Mouse (Mus musculus) liver, postnatal 0 days (tissue): Measurements from ENCODE around the gene Gm20532. TPM values are rescaled to one million over a fixed set of nuclear protein-coding genes. Genes with fewer than 3 reads are reported as not detected.

Experiments
- ATAC-seq: fragments of 200-750 bp; cut with Nextera tagmentation; 2 replicates; pipeline ENCODE4 v1.8.0; 2017; ENCODE audit warnings: mild to moderate bottlenecking, moderate library complexity
- DNase-seq: peaks from one replicate; pipeline ENCODE4 v3.0.0-alpha.2; 2016
- H3K27ac ChIP-seq: fragments of 300-500 bp; sonication (generic); 2 replicates; pipeline ENCODE4 v1.5.1; 2014; ENCODE audit warnings: antibody characterized with exemption, moderate library complexity, mild to moderate bottlenecking, low read depth
- H3K27me3 ChIP-seq: fragments of 300-500 bp; sonication (generic); 2 replicates; pipeline ENCODE4 v1.6.1; 2014; ENCODE audit warnings: low read length, control low read depth, mixed read lengths; ENCODE audit not compliant: insufficient read depth
- H3K36me3 ChIP-seq: fragments of 300-500 bp; sonication (generic); replicated peaks from 2 replicates; pipeline ENCODE4 v1.6.1; 2014; ENCODE audit warnings: mild to moderate bottlenecking, control low read depth, low read length, moderate library complexity, mixed read lengths; ENCODE audit not compliant: insufficient read depth
- H3K4me1 ChIP-seq: fragments of 300-500 bp; sonication (generic); 2 replicates; pipeline ENCODE4 v1.6.1; 2014; ENCODE audit warnings: antibody characterized with exemption, mild to moderate bottlenecking, control low read depth; ENCODE audit not compliant: insufficient read depth
- H3K4me2 ChIP-seq: fragments of 300-500 bp; sonication (generic); 2 replicates; pipeline ENCODE4 v1.6.1; 2014; ENCODE audit warnings: low read depth, mild to moderate bottlenecking, low read length, moderate library complexity, mixed read lengths
- H3K4me3 ChIP-seq: fragments of 300-500 bp; sonication (generic); 2 replicates; pipeline ENCODE4 v1.5.1; 2014; ENCODE audit warnings: low read depth, low read length
- H3K9ac ChIP-seq: fragments of 300-500 bp; sonication (generic); replicated peaks from 2 replicates; pipeline ENCODE4 v1.6.1; 2014; ENCODE audit warnings: mild to moderate bottlenecking, moderate library complexity
- H3K9me3 ChIP-seq: fragments of 300-500 bp; sonication (generic); 2 replicates; pipeline ENCODE4 v1.6.1; 2016; ENCODE audit warnings: mild to moderate bottlenecking, control low read depth, low read length, mixed read lengths
- CTCF ChIP-seq: sonication (generic); IDR thresholded peaks from 2 replicates; pipeline ENCODE4 v1.5.1; 2016; ENCODE audit warnings: antibody characterized with exemption, low read depth
- EP300 ChIP-seq: IDR thresholded peaks from 2 replicates; pipeline ENCODE4 v1.6.1; 2016; ENCODE audit warnings: antibody characterized with exemption, low read depth, mild to moderate bottlenecking
- WGBS: fragments of 180-500 bp; shearing (Covaris S2); extraction: QIAGEN DNeasy Blood & Tissue Kit; methylation state at CpG from one replicate; pipeline ENCODE4 v1.1.7; 2014; ENCODE audit not compliant: insufficient replicate concordance; 5-methylcytosine and 5-hydroxymethylcytosine counted together
- polyA plus RNA-seq: library from polyadenylated mRNA; unstranded; fragments of >200 nt; fragmentation: Nextera tagmentation; extraction: Ambion mirVana; gene quantifications from 2 replicates; pipeline ENCODE4 v1.2.1, GENCODE M21; 2015

The Gm20532 gene
- polyA plus RNA-seq, 1 experiment from 2014 or later, result not detected

DNA sequence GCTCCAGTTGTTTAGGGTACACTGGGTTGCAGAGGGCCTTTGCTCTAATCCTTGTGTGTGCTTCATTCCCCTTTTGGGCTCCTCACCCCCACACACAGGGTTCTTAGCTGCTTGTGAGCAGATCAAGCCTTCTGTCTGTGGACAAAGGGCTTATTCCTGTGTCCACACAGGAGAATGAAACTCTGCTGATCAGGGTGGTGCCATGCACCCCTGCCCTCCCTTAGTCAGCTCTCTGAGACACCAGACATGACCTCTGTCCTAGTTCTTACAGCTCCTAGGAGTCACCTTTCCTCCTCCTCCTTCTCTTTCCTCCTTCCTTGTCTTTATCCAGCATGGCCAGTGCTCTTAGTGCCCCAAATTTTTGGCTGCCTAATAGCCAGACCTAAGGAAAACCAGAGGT, 25.5 kb downstream of the Gm20532 start:
- TF ChIP-seq EP300, result no peak
- TF ChIP-seq CTCF, result no peak

DNA sequence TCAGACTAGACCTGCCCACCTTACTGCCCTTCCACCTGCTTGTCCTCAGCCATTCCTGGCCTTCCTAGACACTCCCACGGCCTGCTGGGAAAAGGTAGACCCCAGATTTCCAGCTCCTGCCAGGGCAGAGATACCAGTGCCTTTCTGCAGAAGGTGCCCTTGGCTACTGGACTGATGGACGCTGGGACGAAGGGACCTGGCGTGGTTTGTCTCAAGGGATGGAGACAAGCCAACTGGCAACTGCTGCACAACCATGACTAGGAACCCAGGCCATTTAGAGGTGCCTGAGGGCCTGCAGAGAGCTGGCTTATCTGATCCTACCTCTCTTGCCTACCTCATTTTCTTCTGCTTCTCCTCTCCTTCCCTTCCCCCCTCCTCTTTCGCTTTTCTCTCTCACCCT, 28.5 kb downstream of the Gm20532 start:
- Histone ChIP-seq H3K27me3 (no peaks in the 10 kb centered on the region), H3K4me3 (no peak overlapping the region), H3K9ac (no peak overlapping the region), H3K9me3 (no peaks in the 10 kb centered on the region), H3K27ac (no peak overlapping the region), H3K4me1 (no peaks in the 10 kb centered on the region), H3K36me3 (no peaks in the 10 kb centered on the region), H3K4me2 (no peak overlapping the region)
- TF ChIP-seq EP300 (no peak), CTCF (no peak)
- 72% methylated on average over 5 of the region's 5 CpGs for WGBS
- no peak for DNase-seq
- ATAC-seq, result no peak

More for the DNA sequence above, 25.5 kb downstream of the Gm20532 start:
- no peak for ATAC-seq
- no peak overlapping the region for H3K9ac ChIP-seq
- no peak for DNase-seq
- H3K4me2 ChIP-seq, result no peak overlapping the region
- no peaks in the 10 kb centered on the region for H3K27me3 ChIP-seq
- no peaks in the 10 kb centered on the region for H3K9me3 ChIP-seq
- H3K36me3 ChIP-seq, result no peaks in the 10 kb centered on the region
- no peak overlapping the region for H3K4me3 ChIP-seq
- H3K27ac ChIP-seq, result no peak overlapping the region
- H3K4me1 ChIP-seq, result peaks cover 6% of the 10 kb centered on the region

DNA sequence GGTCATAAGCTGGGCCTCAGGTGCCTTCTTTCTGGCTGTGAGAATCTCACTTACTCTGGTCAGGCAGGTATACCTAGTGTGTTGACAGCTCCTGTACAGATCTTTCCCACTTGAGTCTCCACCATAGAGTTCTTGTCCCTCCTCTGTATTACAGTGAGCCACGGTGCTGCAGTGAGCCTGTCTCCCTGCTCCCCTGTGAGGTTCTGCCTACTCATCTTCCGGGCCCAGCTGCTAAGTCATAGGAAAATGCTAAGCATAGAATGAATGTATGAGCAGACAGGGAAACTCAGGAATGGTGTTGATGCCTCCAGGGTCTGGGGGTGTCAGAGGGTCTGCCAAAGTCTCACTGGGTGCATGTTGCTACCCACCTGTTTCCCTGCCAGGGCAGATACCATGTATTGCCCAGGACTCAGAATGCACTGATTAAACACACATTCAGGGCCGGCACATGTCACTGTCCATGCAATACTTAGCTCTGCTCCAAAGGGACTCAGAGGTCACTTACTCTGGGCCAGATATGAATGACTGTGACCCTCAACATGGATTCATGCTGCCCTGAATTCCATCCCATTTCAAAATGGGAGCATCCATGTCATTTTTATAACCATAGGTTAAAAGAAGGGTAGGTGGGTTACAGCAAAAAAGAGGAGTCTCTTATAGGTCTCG, 29.2 kb downstream of the Gm20532 start:
- Histone ChIP-seq H3K27ac (no peak overlapping the region), H3K9me3 (no peaks in the 10 kb centered on the region), H3K4me2 (no peak overlapping the region), H3K27me3 (no peaks in the 10 kb centered on the region), H3K4me3 (no peak overlapping the region), H3K9ac (no peak overlapping the region), H3K36me3 (no peaks in the 10 kb centered on the region), H3K4me1 (no peaks in the 10 kb centered on the region)
- 75% methylated on average over 4 of the region's 4 CpGs for WGBS
- no peak for TF ChIP-seq EP300
- DNase-seq, result no peak
- no peak for ATAC-seq

DNA sequence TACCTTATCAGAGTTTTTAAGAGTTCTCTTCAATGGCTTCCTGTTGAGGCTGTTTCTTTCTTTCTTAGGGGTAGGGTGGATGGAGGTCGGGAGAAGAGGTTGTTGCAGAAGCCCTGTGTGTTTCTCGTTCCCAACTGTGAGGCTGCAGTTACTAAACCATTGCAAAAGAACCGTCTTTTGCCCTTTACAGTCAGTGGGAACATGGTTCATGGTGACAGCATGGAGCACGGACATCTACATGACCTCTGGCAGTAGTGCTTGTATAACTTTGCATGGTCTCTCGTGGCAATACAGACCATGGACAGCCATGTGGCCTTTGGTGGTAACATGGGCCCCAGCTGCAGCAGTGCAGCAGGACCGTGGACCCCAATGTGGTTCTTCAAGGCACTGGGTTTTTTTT, 30.9 kb downstream of the Gm20532 start:
- H3K4me2 ChIP-seq, result no peak overlapping the region
- H3K4me3 ChIP-seq, result no peak overlapping the region
- no peak overlapping the region for H3K9ac ChIP-seq
- no peak overlapping the region for H3K27ac ChIP-seq
- H3K4me1 ChIP-seq, result no peaks in the 10 kb centered on the region
- TF ChIP-seq CTCF, result no peak
- TF ChIP-seq EP300, result no peak
- no peaks in the 10 kb centered on the region for H3K36me3 ChIP-seq
- DNase-seq (no peak), ATAC-seq (no peak)
- H3K9me3 ChIP-seq, result no peaks in the 10 kb centered on the region
- 54% methylated on average over 6 of the region's 6 CpGs for WGBS
- no peaks in the 10 kb centered on the region for H3K27me3 ChIP-seq

DNA sequence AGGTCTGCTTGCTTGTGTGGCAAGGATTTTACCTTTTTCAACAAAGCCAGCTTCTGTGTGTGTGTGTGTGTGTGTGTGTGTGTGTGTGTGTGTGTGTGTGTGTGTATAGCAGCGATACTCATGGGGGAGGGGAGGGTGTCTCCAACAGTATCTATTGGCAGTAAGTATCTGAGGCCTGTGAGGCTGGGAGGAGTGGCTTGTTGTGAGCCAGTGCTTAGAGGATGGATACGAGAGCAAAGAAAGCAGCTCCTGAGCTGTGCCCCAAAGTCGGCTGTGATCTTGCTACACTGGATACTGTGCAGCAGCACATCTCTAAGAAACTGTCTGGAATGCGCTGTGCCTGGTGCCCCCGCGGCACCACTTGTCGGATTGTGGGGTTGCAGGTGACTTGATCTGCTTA, 31.5 kb downstream of the Gm20532 start:
- Histone ChIP-seq H3K4me3 (no peak overlapping the region), H3K9me3 (no peaks in the 10 kb centered on the region), H3K27me3 (no peaks in the 10 kb centered on the region), H3K36me3 (no peaks in the 10 kb centered on the region), H3K27ac (no peak overlapping the region), H3K4me1 (no peaks in the 10 kb centered on the region), H3K9ac (no peak overlapping the region), H3K4me2 (no peak overlapping the region)
- WGBS, result 60% methylated on average over 7 of the region's 7 CpGs
- TF ChIP-seq EP300 (no peak), CTCF (no peak)
- DNase-seq (no peak), ATAC-seq (no peak)

DNA sequence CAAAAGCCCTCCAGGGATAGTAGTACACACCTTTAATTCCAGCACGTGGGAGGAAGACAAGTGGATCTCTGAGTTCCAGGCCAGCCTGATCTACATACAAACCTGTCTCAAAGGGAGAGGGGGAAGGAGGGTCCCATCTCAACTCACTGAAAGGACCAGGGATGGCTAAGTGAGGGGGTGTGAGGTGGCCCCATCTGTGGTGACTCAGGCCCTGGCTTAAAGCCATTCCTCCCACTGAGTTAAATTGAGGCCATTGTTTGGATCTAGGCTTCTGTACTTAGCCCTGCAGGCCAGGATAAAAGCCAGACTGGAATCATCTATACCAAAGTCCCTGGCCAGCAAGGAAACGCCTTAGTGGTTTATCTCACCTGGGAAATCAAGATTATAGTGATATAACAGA, 34.8 kb downstream of the Gm20532 start:
- no peak overlapping the region for H3K9ac ChIP-seq
- ATAC-seq, result no peak
- 52% methylated on average over 2 of the region's 2 CpGs for WGBS

DNA sequence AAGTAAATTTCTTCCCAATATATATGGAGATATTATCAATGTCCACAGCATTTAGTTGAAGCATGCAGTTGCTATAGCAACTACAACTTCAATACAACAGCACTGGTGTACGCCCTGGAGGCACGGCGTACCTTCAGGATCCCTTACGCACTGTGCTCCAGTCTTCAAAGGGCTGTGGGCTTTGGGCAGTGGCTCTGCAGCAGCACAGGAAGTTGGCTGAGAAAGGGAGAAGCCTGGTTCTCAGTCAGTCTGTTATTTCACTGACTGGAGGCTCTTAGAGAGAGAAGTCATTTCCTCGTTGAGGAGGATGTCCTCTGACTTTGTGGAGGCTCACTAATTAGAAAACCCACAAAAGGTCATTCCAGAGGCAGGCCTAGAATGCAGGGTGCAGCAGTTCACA, 36.5 kb downstream of the Gm20532 start:
- no peak overlapping the region for H3K9ac ChIP-seq
- H3K9me3 ChIP-seq, result no peaks in the 10 kb centered on the region
- H3K4me2 ChIP-seq, result no peak overlapping the region
- H3K27me3 ChIP-seq, result peaks cover 6% of the 10 kb centered on the region; the same call in 1 of the 2 replicates
- no peak overlapping the region for H3K27ac ChIP-seq
- 51% methylated on average over 5 of the region's 5 CpGs for WGBS
- TF ChIP-seq CTCF (no peak), EP300 (no peak)
- DNase-seq (no peak), ATAC-seq (no peak)
- H3K36me3 ChIP-seq, result no peaks in the 10 kb centered on the region
- H3K4me1 ChIP-seq, result peaks cover 2% of the 10 kb centered on the region; the same call in 1 of the 2 replicates
- no peak overlapping the region for H3K4me3 ChIP-seq

More for the DNA sequence above, 34.8 kb downstream of the Gm20532 start:
- Histone ChIP-seq H3K4me3 (no peak overlapping the region), H3K9me3 (no peaks in the 10 kb centered on the region), H3K4me2 (no peak overlapping the region), H3K27ac (no peak overlapping the region), H3K27me3 (no peaks in the 10 kb centered on the region), H3K4me1 (no peaks in the 10 kb centered on the region), H3K36me3 (no peaks in the 10 kb centered on the region)
- TF ChIP-seq CTCF, result no peak
- TF ChIP-seq EP300, result no peak
- no peak for DNase-seq
